Mouse (Mus musculus) heart, postnatal 0 days (tissue): ENCODE measurements around the gene Ecpas. TPM values are rescaled to one million over a fixed set of nuclear protein-coding genes. Genes with fewer than 3 reads are reported as not detected.

Source experiments
- ATAC-seq: fragments of 200-750 bp; cut with Nextera tagmentation; 2 replicates; pipeline ENCODE4 v1.8.0; 2017; ENCODE audit warnings: low read depth, moderate number of reproducible peaks, moderate library complexity; ENCODE audit not compliant: insufficient read depth
- DNase-seq: peaks from one replicate; pipeline ENCODE4 v3.0.0-alpha.2; 2016; ENCODE audit warnings: low spot score
- H3K27ac ChIP-seq: fragments of 300-500 bp; sonication (generic); 2 replicates; pipeline ENCODE4 v1.5.1; 2014; ENCODE audit warnings: low read depth, mild to moderate bottlenecking
- H3K27me3 ChIP-seq: fragments of 300-500 bp; sonication (generic); 2 replicates; pipeline ENCODE4 v1.6.1; 2014; ENCODE audit warnings: low read length, mixed read lengths; ENCODE audit not compliant: control insufficient read depth, insufficient read depth
- H3K36me3 ChIP-seq: fragments of 300-500 bp; sonication (generic); replicated peaks from 2 replicates; pipeline ENCODE4 v1.6.1; 2014; ENCODE audit warnings: low read length, mixed read lengths; ENCODE audit not compliant: control insufficient read depth, insufficient read depth
- H3K4me1 ChIP-seq: fragments of 300-500 bp; sonication (generic); 2 replicates; pipeline ENCODE4 v1.6.1; 2014; ENCODE audit warnings: antibody characterized with exemption; ENCODE audit not compliant: control insufficient read depth, insufficient read depth
- H3K4me2 ChIP-seq: fragments of 300-500 bp; sonication (generic); 2 replicates; pipeline ENCODE4 v1.6.1; 2014; ENCODE audit warnings: low read depth, mild to moderate bottlenecking, low read length, moderate library complexity
- H3K4me3 ChIP-seq: fragments of 300-500 bp; sonication (generic); 2 replicates; pipeline ENCODE4 v1.5.1; 2014; ENCODE audit warnings: low read depth, low read length
- H3K9ac ChIP-seq: fragments of 300-500 bp; sonication (generic); replicated peaks from 2 replicates; pipeline ENCODE4 v1.6.1; 2014; ENCODE audit warnings: low read depth, low read length, mixed read lengths
- H3K9me3 ChIP-seq: fragments of 300-500 bp; sonication (generic); replicated peaks from 2 replicates; pipeline ENCODE4 v1.6.1; 2016; ENCODE audit warnings: low read length; ENCODE audit not compliant: control insufficient read depth
- CTCF ChIP-seq: IDR thresholded peaks from 2 replicates; pipeline ENCODE4 v1.5.1; 2016; ENCODE audit warnings: antibody characterized with exemption, control low read depth, low read depth
- EP300 ChIP-seq: IDR thresholded peaks from 2 replicates; pipeline ENCODE4 v1.6.1; 2016; ENCODE audit warnings: antibody characterized with exemption, low read depth
- WGBS: fragments of 180-500 bp; shearing (Covaris S2); extraction: QIAGEN DNeasy Blood & Tissue Kit; methylation state at CpG from one replicate; pipeline ENCODE4 v1.1.7; 2014; 5-methylcytosine and 5-hydroxymethylcytosine counted together
- polyA plus RNA-seq: library from polyadenylated mRNA; unstranded; fragments of >200 nt; fragmentation: Nextera tagmentation; extraction: Ambion mirVana; gene quantifications from 2 replicates; pipeline ENCODE4 v1.2.1, GENCODE M21; 2015
- total RNA-seq: library from RNA; depleted of rRNA; stranded (reverse); fragments of >200 nt; gene quantifications from 2 replicates; pipeline ENCODE4 v1.2.3, GENCODE M21; 2014; ENCODE audit warnings: low replicate concordance

Gene Ecpas
- total and polyA plus RNA-seq, 2 experiments from 2014 or later = 26.7 to 62.9 TPM

DNA sequence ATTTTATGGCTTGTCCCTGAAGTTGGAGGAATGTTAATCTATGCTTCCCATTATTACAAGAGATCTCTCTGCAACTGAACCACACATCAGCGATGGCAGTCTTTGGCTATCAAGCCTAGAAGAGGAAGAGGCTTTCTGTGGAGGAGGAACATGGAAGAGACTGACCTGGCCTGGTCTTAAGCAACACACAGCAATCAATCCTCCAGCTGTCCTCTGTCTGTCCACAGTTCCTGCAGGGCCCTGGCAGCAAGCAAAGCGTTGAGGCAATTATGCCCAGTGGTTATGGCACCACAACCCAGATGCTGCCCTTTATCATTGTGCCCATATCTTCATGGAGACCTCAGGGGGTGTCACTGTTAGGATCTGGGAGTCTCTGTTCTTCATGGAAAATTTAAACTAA, 11.4 kb upstream of the Ecpas start:
- Histone ChIP-seq H3K9ac (no peak overlapping the region), H3K4me3 (no peak overlapping the region), H3K27ac (no peak overlapping the region), H3K36me3 (no peaks in the 10 kb centered on the region), H3K27me3 (no peaks in the 10 kb centered on the region), H3K4me1 (no peaks in the 10 kb centered on the region), H3K4me2 (no peak overlapping the region), H3K9me3 (no peaks in the 10 kb centered on the region)
- 53% methylated on average over 2 of the region's 2 CpGs for whole genome bisulfite sequencing
- DNase-seq (no peak), ATAC-seq (no peak)
- TF ChIP-seq EP300 (no peak), CTCF (no peak)

DNA sequence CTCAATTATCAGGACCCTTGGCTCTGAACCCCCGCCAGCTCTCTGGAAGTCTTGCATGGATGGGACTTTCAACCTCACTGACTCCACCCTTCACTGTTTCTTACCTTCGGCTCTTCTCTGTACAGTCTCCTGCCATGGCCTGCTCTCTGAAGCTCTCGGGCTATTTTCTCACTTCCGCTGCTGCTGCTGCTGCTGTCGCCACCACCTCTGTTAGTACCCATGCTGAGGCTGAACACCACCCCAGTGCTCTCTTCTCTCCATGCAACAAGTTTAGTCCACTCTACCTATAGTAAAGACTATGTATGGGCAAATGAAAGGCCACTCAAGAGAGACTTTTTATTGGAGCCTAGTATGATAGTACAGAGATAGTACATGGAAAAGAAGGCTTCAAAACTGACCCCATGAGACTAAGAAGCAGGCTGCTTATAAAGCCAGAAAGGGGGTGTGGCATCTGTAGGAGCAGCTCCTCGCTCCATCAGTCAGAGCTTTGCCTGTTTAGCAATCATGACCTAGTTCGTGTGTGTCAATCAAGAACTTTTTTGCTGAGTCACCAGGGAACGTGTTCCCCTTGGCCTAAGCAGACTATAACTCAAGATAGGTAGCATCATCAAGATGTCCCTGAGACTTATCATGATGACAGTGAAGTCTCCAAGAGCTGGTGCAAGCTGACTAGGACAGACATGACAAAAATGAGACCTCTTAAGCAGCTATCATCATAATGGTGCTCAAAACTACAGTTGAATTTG, 2.7 kb upstream of the Ecpas start:
- Histone ChIP-seq H3K4me2 (no peak overlapping the region), H3K36me3 (no peaks in the 10 kb centered on the region), H3K4me3 (no peak overlapping the region), H3K4me1 (peaks cover 10% of the 10 kb centered on the region; the same call in 1 of the 2 replicates), H3K27me3 (no peaks in the 10 kb centered on the region), H3K9me3 (no peaks in the 10 kb centered on the region), H3K27ac (no peak overlapping the region), H3K9ac (no peak overlapping the region)
- DNase-seq (no peak), ATAC-seq (no peak)
- TF ChIP-seq EP300 (no peak), CTCF (no peak)
- WGBS = 70% methylated on average over 8 of the region's 8 CpGs

- Histone ChIP-seq H3K9me3 (no peaks in the 10 kb centered on the region), H3K27me3 (no peaks in the 10 kb centered on the region), H3K4me1 (peaks cover 12% of the 10 kb centered on the region; the same call in 1 of the 2 replicates), H3K27ac (no peak overlapping the region), H3K4me2 (peak overlapping the region; percentile 66; the same call in 1 of the 2 replicates), H3K36me3 (no peaks in the 10 kb centered on the region), H3K9ac (no peak overlapping the region), H3K4me3 (no peak overlapping the region)
- DNase-seq = no peak
- WGBS = 53% methylated on average over 3 of the region's 3 CpGs
- ATAC-seq = no peak
- TF ChIP-seq CTCF (no peak), EP300 (no peak)
These were observed 932 bp upstream of the Ecpas start for GRCm38 (mm10) chr4:58913336-58914026.

GRCm38 (mm10) chr4:58911831-58912628, 519 bp downstream of the Ecpas start:
- ATAC-seq (peak; percentile 72), DNase-seq (peak; percentile 58)
- Histone ChIP-seq H3K4me2 (peak overlapping the region; percentile 66), H3K36me3 (no peaks in the 10 kb centered on the region), H3K9me3 (no peaks in the 10 kb centered on the region), H3K4me3 (peak overlapping the region; percentile 86), H3K4me1 (peaks cover 12% of the 10 kb centered on the region; the same call in 1 of the 2 replicates), H3K9ac (peak overlapping the region; percentile 99), H3K27me3 (no peaks in the 10 kb centered on the region), H3K27ac (peak overlapping the region; percentile 99)
- TF ChIP-seq CTCF (no peak), EP300 (no peak)
- under 1% methylated on average over 86 of the region's 126 CpGs for WGBS

- H3K9ac ChIP-seq = peak overlapping the region; percentile 99
- H3K4me2 ChIP-seq = peak overlapping the region; percentile 66
- H3K4me3 ChIP-seq = peak overlapping the region; percentile 86
- WGBS = under 1% methylated on average over 56 of the region's 56 CpGs
- peaks cover 12% of the 10 kb centered on the region; the same call in 1 of the 2 replicates for H3K4me1 ChIP-seq
- H3K36me3 ChIP-seq = no peaks in the 10 kb centered on the region
- H3K27ac ChIP-seq = peak overlapping the region; percentile 99
- peak; percentile 74 for DNase-seq
- no peaks in the 10 kb centered on the region for H3K9me3 ChIP-seq
- no peaks in the 10 kb centered on the region for H3K27me3 ChIP-seq
- ATAC-seq = peak; percentile 62
- no peak for TF ChIP-seq CTCF
- TF ChIP-seq EP300 = no peak
These were observed 1.3 kb downstream of the Ecpas start for GRCm38 (mm10) chr4:58911069-58911830.
